Mouse (Mus musculus): Measurements from ENCODE around the gene Fam120a.

DNA sequence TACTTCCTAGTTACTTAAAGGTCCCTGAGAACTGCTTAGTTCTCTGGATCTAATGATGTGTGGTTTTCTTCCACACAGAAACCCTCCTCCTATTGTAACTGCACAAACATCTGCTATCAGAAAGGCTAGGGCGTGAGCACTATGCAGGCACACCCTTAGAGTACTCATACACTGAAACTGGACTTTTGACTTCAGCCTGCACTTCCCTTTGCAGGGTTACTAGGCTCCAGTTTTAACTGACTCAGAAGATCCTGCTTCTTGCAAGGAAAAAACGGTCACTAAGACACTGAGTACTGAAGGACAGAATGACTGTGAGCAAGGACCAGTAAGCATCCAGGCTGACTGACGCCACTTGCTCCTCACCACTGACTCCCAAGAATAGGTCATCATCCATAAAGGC is 5.3 kb downstream of the Fam120a start:
- TF ChIP-seq CTCF (IDR thresholded peaks at IDR 0.05; ENCODE audit: low read depth) (no peak), EP300 (optimal IDR thresholded peaks at IDR 0.05) (no peak)

All from stomach, postnatal 0 days (tissue).